Mouse (Mus musculus): ENCODE data around the gene Med20.

GRCm38 (mm10) chr17:47591073-47591472, 20.3 kb upstream of the Med20 start:
- TF ChIP-seq CTCF (IDR thresholded peaks at IDR 0.05; ENCODE audit: low read depth) (no peak), EP300 (IDR thresholded peaks at IDR 0.05; ENCODE audit: low read depth) (no peak)

All from liver, embryonic 14.5 days (tissue).